Mouse (Mus musculus) kidney, postnatal 14 days (tissue): ENCODE measurements around the gene Cdh4.

Source experiments
- DNase-seq: peaks from one replicate; pipeline ENCODE4 v3.0.0; 2022; ENCODE audit warnings: mixed read lengths

The Cdh4 gene

GRCm38 (mm10) chr2:179872724-179873123 lies 430.5 kb downstream of the Cdh4 start:
- DNase-seq, result peak; percentile 39

- peak; percentile 54 for DNase-seq
These were observed 431.1 kb downstream of the Cdh4 start for GRCm38 (mm10) chr2:179873315-179873714.

GRCm38 (mm10) chr2:179875147-179875546 lies 432.9 kb downstream of the Cdh4 start:
- peak; percentile 67 for DNase-seq

GRCm38 (mm10) chr2:179877551-179878215 lies 435.5 kb downstream of the Cdh4 start:
- peak; percentile 15 for DNase-seq

GRCm38 (mm10) chr2:179884561-179884960 lies 442.3 kb downstream of the Cdh4 start:
- DNase-seq, result no peak

GRCm38 (mm10) chr2:179891048-179891447 lies 448.8 kb downstream of the Cdh4 start:
- no peak for DNase-seq

- DNase-seq, result no peak
These were observed 454.7 kb downstream of the Cdh4 start for GRCm38 (mm10) chr2:179896949-179897348.

GRCm38 (mm10) chr2:179912911-179913310 lies 470.7 kb downstream of the Cdh4 start:
- no peak for DNase-seq

- DNase-seq, result no peak
These were observed 471.1 kb downstream of the Cdh4 start for GRCm38 (mm10) chr2:179913349-179913748.

- DNase-seq, result no peak
These were observed 472.0 kb downstream of the Cdh4 start for GRCm38 (mm10) chr2:179914246-179914645.

GRCm38 (mm10) chr2:179916877-179917673 lies 474.8 kb downstream of the Cdh4 start:
- peak; percentile 82 for DNase-seq

- no peak for DNase-seq
These were observed 477.8 kb downstream of the Cdh4 start for GRCm38 (mm10) chr2:179920042-179920441.

GRCm38 (mm10) chr2:179921021-179921653 lies 478.9 kb downstream of the Cdh4 start:
- DNase-seq, result no peak

GRCm38 (mm10) chr2:179924038-179924437 lies 481.8 kb downstream of the Cdh4 start:
- DNase-seq, result no peak

GRCm38 (mm10) chr2:179929166-179929565 lies 486.9 kb downstream of the Cdh4 start:
- DNase-seq, result peak; percentile 71

GRCm38 (mm10) chr2:179931741-179932140 lies 489.5 kb downstream of the Cdh4 start:
- DNase-seq, result no peak

- DNase-seq, result no peak
These were observed 491.9 kb downstream of the Cdh4 start for GRCm38 (mm10) chr2:179934165-179934564.

GRCm38 (mm10) chr2:179937091-179937490 lies 494.9 kb downstream of the Cdh4 start:
- no peak for DNase-seq

GRCm38 (mm10) chr2:179941696-179942095 lies 499.5 kb downstream of the Cdh4 start:
- no peak for DNase-seq

GRCm38 (mm10) chr2:179945051-179945450 lies 502.8 kb downstream of the Cdh4 start:
- DNase-seq, result no peak

GRCm38 (mm10) chr2:179946496-179946895 lies 504.3 kb downstream of the Cdh4 start:
- no peak for DNase-seq

- DNase-seq, result no peak
These were observed 505.4 kb downstream of the Cdh4 start for GRCm38 (mm10) chr2:179947607-179948006.

- DNase-seq, result no peak
These were observed 506.6 kb downstream of the Cdh4 start for GRCm38 (mm10) chr2:179948820-179949219.
